ENCODE assay signal across 21 mouse cellular contexts in genomic region chr8:105165191-105165590, GRCm38 (mm10). TPM values are rescaled to one million over a fixed set of nuclear protein-coding genes. Genes with fewer than 3 reads are reported as not detected.
A peak's percentile ranks its signal among the peaks of the same experiment; 100 is the strongest.
DNase-seq lines count a peak whose midpoint lies in the region; ATAC-seq and TF ChIP-seq lines count a peak whose summit lies in the region.
"Had no signal": no experiment of that assay in that cellular context is flagged by ENCODE, and none has a peak within 500 bp of the region (broad histone marks: within the 10 kb centered on the region; RNA-seq: fewer than 3 reads in every experiment).

No protein-coding gene starts in this region.

- ATAC-seq in forebrain, embryonic 14.5 days = no peak
- no peak for ATAC-seq in lung, embryonic 14.5 days (ENCODE audit: insufficient read depth)
- ATAC-seq in lung, postnatal 0 days = no peak
- no peak for ATAC-seq in embryonic facial prominence, embryonic 12.5 days (ENCODE audit: insufficient number of reproducible peaks, insufficient read depth, low FRiP score, low TSS enrichment)

- H3K4me1 ChIP-seq in forebrain, embryonic 10.5 days = peaks cover 28% of the 10 kb centered on the region
- no peaks in the 10 kb centered on the region for H3K4me1 ChIP-seq in forebrain, embryonic 14.5 days (ENCODE audit: control insufficient read depth, insufficient read depth, low read length)
- 0 out of 2 replicates have a peak, but pooled peaks cover 2% of the 10 kb centered on the region for H3K4me1 ChIP-seq in lung, embryonic 14.5 days (ENCODE audit: insufficient read depth)
- H3K4me1 ChIP-seq in lung, postnatal 0 days (ENCODE audit: insufficient read depth, low read depth, low read length) = peaks cover 4% of the 10 kb centered on the region; the same call in 1 of the 2 replicates
- peaks cover 36% of the 10 kb centered on the region for H3K4me1 ChIP-seq in embryonic facial prominence, embryonic 12.5 days

- DNase-seq in forebrain, embryonic 10.5 days (ENCODE audit: extremely low spot score, low spot score) = no peak
- no peak for DNase-seq in forebrain, embryonic 14.5 days (ENCODE audit: low spot score)
- no peak for DNase-seq in lung, embryonic 14.5 days
- DNase-seq in lung, postnatal 0 days (ENCODE audit: low spot score) = no peak
- no peak for DNase-seq in left cerebral cortex, postnatal 14 days (ENCODE audit: low spot score in 2 of 2)
- no peak for DNase-seq in gastrocnemius, postnatal 4 days (ENCODE audit: low spot score in 2 of 2)
- DNase-seq: cerebellum, adult 11 months; gastrocnemius, postnatal 36 days; kidney, adult 8-10 months; liver; lung, adult 2 months; right cerebral cortex, postnatal 14 days had no signal

- intact Hi-C loops in left cerebral cortex, postnatal 14 days (cut with DNase I) = no loop called here

- no peak overlapping the region for H3K4me3 ChIP-seq in forebrain, embryonic 10.5 days
- no peak overlapping the region for H3K4me3 ChIP-seq in forebrain, embryonic 14.5 days (ENCODE audit: low read depth, low read length)
- H3K4me3 ChIP-seq in lung, embryonic 14.5 days (ENCODE audit: low read depth, low read length) = no peak overlapping the region
- H3K4me3 ChIP-seq in lung, postnatal 0 days (ENCODE audit: low read depth, low read length) = no peak overlapping the region
- H3K4me3 ChIP-seq in embryonic facial prominence, embryonic 12.5 days = no peak overlapping the region
- H3K4me3 ChIP-seq in myocyte = no peak overlapping the region

- WGBS in forebrain, embryonic 10.5 days = 83% methylated on average over 2 of the region's 2 CpGs
- WGBS in forebrain, embryonic 14.5 days = 91% methylated on average over 2 of the region's 2 CpGs
- WGBS in lung, embryonic 14.5 days = 87% methylated on average over 2 of the region's 2 CpGs
- WGBS in lung, postnatal 0 days = 90% methylated on average over 2 of the region's 2 CpGs
- 80% methylated on average over 2 of the region's 2 CpGs for WGBS in embryonic facial prominence, embryonic 12.5 days

- H3ac ChIP-seq in myocyte (ENCODE audit: control insufficient read depth, insufficient read length) = no peak overlapping the region

- no peaks in the 10 kb centered on the region for H3K79me2 ChIP-seq in myocyte (ENCODE audit: control insufficient read depth, insufficient read depth)

- no peak for TF ChIP-seq CTCF in lung, embryonic 14.5 days (IDR thresholded peaks at IDR 0.05; ENCODE audit: low read depth)
- no peak for TF ChIP-seq CTCF in lung, postnatal 0 days (IDR thresholded peaks at IDR 0.05)

- no peaks in the 10 kb centered on the region for H3K27me3 ChIP-seq in forebrain, embryonic 10.5 days (ENCODE audit: poor library complexity, severe bottlenecking)
- H3K27me3 ChIP-seq in forebrain, embryonic 14.5 days (replicated peaks; ENCODE audit: control insufficient read depth, insufficient read depth, low read length) = no peaks in the 10 kb centered on the region
- no peaks in the 10 kb centered on the region for H3K27me3 ChIP-seq in lung, embryonic 14.5 days (ENCODE audit: insufficient read depth, low read length)
- H3K27me3 ChIP-seq in lung, postnatal 0 days (replicated peaks; ENCODE audit: insufficient read depth, low read length) = no peaks in the 10 kb centered on the region
- no peaks in the 10 kb centered on the region for H3K27me3 ChIP-seq in embryonic facial prominence, embryonic 12.5 days
- H3K27me3 ChIP-seq in myocyte (ENCODE audit: control insufficient read depth, insufficient read depth, insufficient read length) = no peaks in the 10 kb centered on the region

- no peak overlapping the region for H3K9ac ChIP-seq in forebrain, embryonic 14.5 days (ENCODE audit: low read length)
- H3K9ac ChIP-seq in lung, embryonic 14.5 days = no peak overlapping the region
- no peak overlapping the region for H3K9ac ChIP-seq in lung, postnatal 0 days (replicated peaks; ENCODE audit: low read depth)
- no peak overlapping the region for H3K9ac ChIP-seq in embryonic facial prominence, embryonic 12.5 days
- H3K9ac ChIP-seq: hindbrain, embryonic 14.5 days had no signal

- H3K27ac ChIP-seq in forebrain, embryonic 10.5 days = peak overlapping the region; percentile 70; the same call in 1 of the 2 replicates
- H3K27ac ChIP-seq in forebrain, embryonic 14.5 days (ENCODE audit: low read depth, low read length) = no peak overlapping the region
- H3K27ac ChIP-seq in lung, embryonic 14.5 days (ENCODE audit: low read depth) = peak overlapping the region; percentile 65
- H3K27ac ChIP-seq in lung, postnatal 0 days (ENCODE audit: low read length) = no peak overlapping the region
- peak overlapping the region; percentile 93 for H3K27ac ChIP-seq in embryonic facial prominence, embryonic 12.5 days
- H3K27ac ChIP-seq: hindbrain, embryonic 14.5 days had no signal

- TF ChIP-seq EP300 in lung, postnatal 0 days (IDR thresholded peaks at IDR 0.05) = no peak

- no peak for TF ChIP-seq POLR2A in myocyte (IDR thresholded peaks at IDR 0.05; ENCODE audit: insufficient read length, low read depth)

- no peaks in the 10 kb centered on the region for H3K36me3 ChIP-seq in forebrain, embryonic 10.5 days (replicated peaks)
- no peaks in the 10 kb centered on the region for H3K36me3 ChIP-seq in forebrain, embryonic 14.5 days (ENCODE audit: control insufficient read depth, insufficient read depth, low read length)
- H3K36me3 ChIP-seq in lung, embryonic 14.5 days (ENCODE audit: insufficient read depth) = no peaks in the 10 kb centered on the region
- H3K36me3 ChIP-seq in lung, postnatal 0 days (ENCODE audit: insufficient read depth, low read length) = no peaks in the 10 kb centered on the region
- H3K36me3 ChIP-seq in embryonic facial prominence, embryonic 12.5 days = no peaks in the 10 kb centered on the region
- no peaks in the 10 kb centered on the region for H3K36me3 ChIP-seq in myocyte (ENCODE audit: control insufficient read depth, insufficient read depth)

- no peak overlapping the region for H3K4me2 ChIP-seq in forebrain, embryonic 14.5 days (ENCODE audit: low read length)
- H3K4me2 ChIP-seq in lung, embryonic 14.5 days = no peak overlapping the region
- no peak overlapping the region for H3K4me2 ChIP-seq in lung, postnatal 0 days (replicated peaks; ENCODE audit: low read depth, low read length)
- no peak overlapping the region for H3K4me2 ChIP-seq in embryonic facial prominence, embryonic 12.5 days (replicated peaks)
- H3K4me2 ChIP-seq in myocyte (ENCODE audit: low read depth) = peak overlapping the region; percentile 66
- H3K4me2 ChIP-seq: hindbrain, embryonic 14.5 days had no signal

- H3K9me3 ChIP-seq in forebrain, embryonic 10.5 days = no peaks in the 10 kb centered on the region
- no peaks in the 10 kb centered on the region for H3K9me3 ChIP-seq in forebrain, embryonic 14.5 days (replicated peaks; ENCODE audit: control insufficient read depth, low read length)
- H3K9me3 ChIP-seq in lung, embryonic 14.5 days (ENCODE audit: low read depth, low read length) = no peaks in the 10 kb centered on the region
- no peaks in the 10 kb centered on the region for H3K9me3 ChIP-seq in lung, postnatal 0 days (ENCODE audit: low read length)
- no peaks in the 10 kb centered on the region for H3K9me3 ChIP-seq in embryonic facial prominence, embryonic 12.5 days

TF ChIP-seq in myocyte, 11 proteins besides CTCF, POLR2A, EP300 and RAD21:
- TF ChIP-seq MYOD1 (IDR thresholded peaks at IDR 0.05; ENCODE audit: control insufficient read depth in 1 of 3, insufficient read length in 2 of 3, low read depth in 2 of 3) = peak in 2 of 3 experiments; percentile 20 to 57
- TF ChIP-seq MYOG (IDR thresholded peaks at IDR 0.05; ENCODE audit: control insufficient read depth in 1 of 3, insufficient read depth in 1 of 3, insufficient read length in 2 of 3, low read depth in 2 of 3) = no peak
- no peak for TF ChIP-seq TCF12 (IDR thresholded peaks at IDR 0.05; ENCODE audit: insufficient read depth, poor library complexity, severe bottlenecking)
- no peak for TF ChIP-seq POLR2AphosphoS2 (IDR thresholded peaks at IDR 0.05; ENCODE audit: insufficient read length, low read depth)
TF ChIP-seq in myocyte: peak in this region for 1.

RNA-seq across cellular contexts. Expression of gene Cbfb, which starts 5.3 kb away (rescaled TPM):
- 51.8 and 52.1 TPM in 2 replicates for polyA plus RNA-seq in forebrain, embryonic 10.5 days (2016; fragmentation: Nextera tagmentation; extraction: Ambion mirVana)
- polyA plus RNA-seq in forebrain, embryonic 14.5 days (2014; fragmentation: Nextera tagmentation; extraction: Ambion mirVana) = 34.5 and 39.5 TPM in 2 replicates
- polyA plus RNA-seq in lung, embryonic 14.5 days (2014; fragmentation: Nextera tagmentation; extraction: Ambion mirVana) = 81.4 and 85.2 TPM in 2 replicates
- polyA plus RNA-seq in lung, postnatal 0 days (2015; fragmentation: Nextera tagmentation; extraction: Ambion mirVana) = 29.0 and 31.5 TPM in 2 replicates
- polyA plus RNA-seq in embryonic facial prominence, embryonic 12.5 days (2016; fragmentation: Nextera tagmentation; extraction: Ambion mirVana) = 120 and 124 TPM in 2 replicates
- 38.1 TPM for polyA plus RNA-seq in myocyte (2012; fragmentation: generic; extraction: Trizol)
- total RNA-seq in left cerebral cortex, postnatal 14 days (2021) = 10 to 100 TPM; 20.7 to 23.1 TPM
- 10 to 100 TPM; 48.5 to 55.6 TPM for total RNA-seq in gastrocnemius, postnatal 4 days (2021)

RNA-seq across cellular contexts. Expression of gene Ces4a, which starts 33.6 kb away (rescaled TPM):
- not detected in 2 replicates for polyA plus RNA-seq in forebrain, embryonic 10.5 days (2016; fragmentation: Nextera tagmentation; extraction: Ambion mirVana)
- 0.09 TPM in 1 of 2 replicates, not detected in the other for polyA plus RNA-seq in forebrain, embryonic 14.5 days (2014; fragmentation: Nextera tagmentation; extraction: Ambion mirVana)
- not detected in 2 replicates for polyA plus RNA-seq in lung, embryonic 14.5 days (2014; fragmentation: Nextera tagmentation; extraction: Ambion mirVana)
- not detected in 2 replicates for polyA plus RNA-seq in lung, postnatal 0 days (2015; fragmentation: Nextera tagmentation; extraction: Ambion mirVana)
- polyA plus RNA-seq in embryonic facial prominence, embryonic 12.5 days (2016; fragmentation: Nextera tagmentation; extraction: Ambion mirVana) = not detected in 2 replicates
- polyA plus RNA-seq in myocyte (2012; fragmentation: generic; extraction: Trizol) = not detected
- total RNA-seq in left cerebral cortex, postnatal 14 days (2021) = not detected
- total RNA-seq in gastrocnemius, postnatal 4 days (2021) = not detected
- total RNA-seq: common myeloid progenitor, adult 5-6 weeks; gastrocnemius, postnatal 36 days; megakaryocyte progenitor cell, adult 5-6 weeks; midbrain, postnatal 0 days; neutrophil, adult 5-6 weeks had no signal
- polyA plus RNA-seq: frontal cortex, adult 2 months; heart, embryonic 16.5 days; hindbrain, embryonic 14.5 days; lung, adult 2 months; midbrain, postnatal 0 days had no signal

RNA-seq across cellular contexts. Expression of gene D230025D16Rik, which starts 59.8 kb away (rescaled TPM):
- polyA plus RNA-seq in forebrain, embryonic 10.5 days (2016; fragmentation: Nextera tagmentation; extraction: Ambion mirVana) = 23.0 and 24.4 TPM in 2 replicates
- 35.4 and 38.9 TPM in 2 replicates for polyA plus RNA-seq in forebrain, embryonic 14.5 days (2014; fragmentation: Nextera tagmentation; extraction: Ambion mirVana)
- polyA plus RNA-seq in lung, embryonic 14.5 days (2014; fragmentation: Nextera tagmentation; extraction: Ambion mirVana) = 35.4 and 36.1 TPM in 2 replicates
- 82.6 and 91.3 TPM in 2 replicates for polyA plus RNA-seq in lung, postnatal 0 days (2015; fragmentation: Nextera tagmentation; extraction: Ambion mirVana)
- polyA plus RNA-seq in embryonic facial prominence, embryonic 12.5 days (2016; fragmentation: Nextera tagmentation; extraction: Ambion mirVana) = 26.3 and 26.7 TPM in 2 replicates
- polyA plus RNA-seq in myocyte (2012; fragmentation: generic; extraction: Trizol) = 16.6 TPM
- 10 to 100 TPM; 31.7 to 32.1 TPM for total RNA-seq in left cerebral cortex, postnatal 14 days (2021)
- 10 to 100 TPM; 16.2 to 16.5 TPM for total RNA-seq in gastrocnemius, postnatal 4 days (2021)

Comparison
In these comparisons a context has a peak if more than half of its experiments do, and no peak if none do; other contexts are left out.
1. H3K27ac ChIP-seq: peak in forebrain, embryonic 10.5 days (single experiment), lung, embryonic 14.5 days (single experiment) and embryonic facial prominence, embryonic 12.5 days (single experiment); none in forebrain, embryonic 14.5 days (single experiment) and lung, postnatal 0 days (single experiment).